Mouse (Mus musculus): ENCODE results near the gene Mdk. TPM values are rescaled to one million over a fixed set of nuclear protein-coding genes. Genes with fewer than 3 reads are reported as not detected.
A peak's percentile ranks its signal among the peaks of the same experiment; 100 is the strongest.

The Mdk gene
- total RNA-seq, 2 experiments from 2014 or later: 12.1 to 20.7 TPM

GRCm38 (mm10) chr2:91939303-91939935 is 7.3 kb upstream of the Mdk start:
- DNase-seq: peak; percentile 7
- intact Hi-C loops (cut with DNase I; ENCODE audit: low total_unique reads): no loop called here

GRCm38 (mm10) chr2:91936154-91936553 is 4.1 kb upstream of the Mdk start:
- no peak for DNase-seq
- intact Hi-C loops (cut with DNase I; ENCODE audit: low total_unique reads): no loop called here

GRCm38 (mm10) chr2:91934826-91935525 is 2.9 kb upstream of the Mdk start:
- intact Hi-C loops (cut with DNase I; ENCODE audit: low total_unique reads): no loop called here
- no peak for DNase-seq

GRCm38 (mm10) chr2:91934016-91934415 is 1.9 kb upstream of the Mdk start:
- intact Hi-C loops (cut with DNase I; ENCODE audit: low total_unique reads): no loop called here
- no peak for DNase-seq

- intact Hi-C loops (cut with DNase I; ENCODE audit: low total_unique reads): no loop called here
- DNase-seq: no peak
Observed at GRCm38 (mm10) chr2:91933471-91933870, 1.4 kb upstream of the Mdk start.

- intact Hi-C loops (cut with DNase I; ENCODE audit: low total_unique reads): no loop called here
- no peak for DNase-seq
Observed at GRCm38 (mm10) chr2:91932737-91933350, 747 bp upstream of the Mdk start.

GRCm38 (mm10) chr2:91931328-91932159 is 553 bp downstream of the Mdk start:
- intact Hi-C loops (cut with DNase I; ENCODE audit: low total_unique reads): no loop called here
- peak; percentile 60 for DNase-seq

- peak; percentile 9 for DNase-seq
- intact Hi-C loops (cut with DNase I; ENCODE audit: low total_unique reads): no loop called here
Observed at GRCm38 (mm10) chr2:91930761-91931291, 1.3 kb downstream of the Mdk start.

GRCm38 (mm10) chr2:91929936-91930335 is 2.2 kb downstream of the Mdk start:
- intact Hi-C loops (cut with DNase I; ENCODE audit: low total_unique reads): no loop called here
- DNase-seq: peak; percentile 52

- DNase-seq: no peak
- intact Hi-C loops (cut with DNase I; ENCODE audit: low total_unique reads): no loop called here
Observed at GRCm38 (mm10) chr2:91929455-91929854, 2.6 kb downstream of the Mdk start.

GRCm38 (mm10) chr2:91928534-91929350 is 3.4 kb downstream of the Mdk start:
- DNase-seq: no peak
- intact Hi-C loops (cut with DNase I; ENCODE audit: low total_unique reads): no loop called here

- peak; percentile 81 for DNase-seq
- intact Hi-C loops (cut with DNase I; ENCODE audit: low total_unique reads): no loop called here
Observed at GRCm38 (mm10) chr2:91927826-91928533, 4.1 kb downstream of the Mdk start.

GRCm38 (mm10) chr2:91926949-91927348 is 5.1 kb downstream of the Mdk start, which contains the start of gene Chrm4:
Gene Chrm4 (plus strand): TSS chr2:91927249.
- DNase-seq: no peak
- intact Hi-C loops (cut with DNase I; ENCODE audit: low total_unique reads): no loop called here

- intact Hi-C loops (cut with DNase I; ENCODE audit: low total_unique reads): no loop called here
- no peak for DNase-seq
Observed at GRCm38 (mm10) chr2:91925442-91925841, 6.7 kb downstream of the Mdk start.

GRCm38 (mm10) chr2:91924726-91925125 is 7.4 kb downstream of the Mdk start:
- no peak for DNase-seq
- intact Hi-C loops (cut with DNase I; ENCODE audit: low total_unique reads): loop anchor here (5.0 kb wide), 1 partner anchor 142 kb away; no protein-coding TSS in a partner anchor

GRCm38 (mm10) chr2:91923415-91924337 is 8.4 kb downstream of the Mdk start:
- DNase-seq: peak; percentile 74
- intact Hi-C loops (cut with DNase I; ENCODE audit: low total_unique reads): loop anchor here (5.0 kb wide), 1 partner anchor 141 kb away; no protein-coding TSS in a partner anchor

Data from gastrocnemius, postnatal 14 days (tissue).